Comparison of ENCODE assay signal across 25 mouse cellular contexts in genomic region chr2:75010647-75011046, GRCm38 (mm10).
"Had no signal": no experiment of that assay in that cellular context is flagged by ENCODE, and none has a peak within 500 bp of the region (broad histone marks: within the 10 kb centered on the region; RNA-seq: fewer than 3 reads in every experiment).

No protein-coding gene starts in this region.

- H3K36me3 ChIP-seq: heart, embryonic 12.5 days; hindbrain, embryonic 10.5 days; hindbrain, embryonic 12.5 days; kidney, embryonic 15.5 days; limb, embryonic 13.5 days; limb, embryonic 15.5 days; liver, embryonic 12.5 days had no signal

- H3K4me1 ChIP-seq: hindbrain, embryonic 10.5 days; hindbrain, embryonic 12.5 days; liver, embryonic 12.5 days had no signal

- ATAC-seq: forebrain, postnatal 0 days; hindbrain, embryonic 16.5 days; inflammation-experienced regulatory T-cells, adult 6 months; liver, embryonic 12.5 days had no signal

- DNase-seq: forebrain, postnatal 0 days; gastrocnemius, postnatal 10 days; gastrocnemius, postnatal 25 days; heart, postnatal 10 days; heart, postnatal 4 days; kidney, adult 11 months; kidney, adult 2 months; kidney, adult 9 months; kidney, postnatal 14 days; kidney, postnatal 36 days; layer of hippocampus, adult 9-11 months; layer of hippocampus, postnatal 36 days; left cerebral cortex, postnatal 4 days had no signal

- H3K9me3 ChIP-seq: heart, embryonic 12.5 days; hindbrain, embryonic 10.5 days; hindbrain, embryonic 12.5 days; kidney, embryonic 15.5 days; limb, embryonic 13.5 days; limb, embryonic 15.5 days; liver, embryonic 12.5 days had no signal

- H3K4me2 ChIP-seq: heart, embryonic 12.5 days; hindbrain, embryonic 12.5 days; hindbrain, embryonic 14.5 days; kidney, embryonic 15.5 days; limb, embryonic 13.5 days; limb, embryonic 15.5 days; liver, embryonic 12.5 days had no signal

- H3K27ac ChIP-seq: hindbrain, embryonic 10.5 days; hindbrain, embryonic 12.5 days; hindbrain, embryonic 14.5 days; kidney, embryonic 15.5 days; kidney, postnatal 0 days; limb, embryonic 13.5 days; limb, embryonic 15.5 days; liver, embryonic 12.5 days; liver, embryonic 14.5 days had no signal

- H3K4me3 ChIP-seq: heart, embryonic 12.5 days; hindbrain, embryonic 10.5 days; hindbrain, embryonic 12.5 days; kidney, embryonic 15.5 days; limb, embryonic 13.5 days; limb, embryonic 15.5 days; liver, embryonic 12.5 days had no signal

- H3K27me3 ChIP-seq: heart, embryonic 12.5 days; hindbrain, embryonic 12.5 days had no signal

- H3K9ac ChIP-seq: forebrain, postnatal 0 days; heart, embryonic 12.5 days; hindbrain, embryonic 12.5 days; hindbrain, embryonic 14.5 days; kidney, embryonic 15.5 days; limb, embryonic 13.5 days; limb, embryonic 15.5 days; liver, embryonic 12.5 days; liver, embryonic 14.5 days had no signal
